Mouse (Mus musculus) liver, embryonic 14.5 days (tissue): ENCODE results near the gene Capzb. TPM values are rescaled to one million over a fixed set of nuclear protein-coding genes. Genes with fewer than 3 reads are reported as not detected.

Experiments
- ATAC-seq: fragments of 200-750 bp; cut with Nextera tagmentation; 2 replicates; pipeline ENCODE4 v1.8.0; 2017; ENCODE audit warnings: moderate number of reproducible peaks, mild to moderate bottlenecking, moderate library complexity; ENCODE audit not compliant: insufficient read depth
- DNase-seq, 3 experiments: peaks; one replicate each; pipeline ENCODE4 v3.0.0-alpha.2; 2012 to 2013; ENCODE audit warnings: low read depth in 3 of 3, low spot score in 3 of 3
- H3K27ac ChIP-seq: fragments of 300-500 bp; sonication (generic); 2 replicates; pipeline ENCODE4 v1.5.1; 2014; ENCODE audit warnings: moderate library complexity, mild to moderate bottlenecking, control low read depth, inconsistent platforms
- H3K27me3 ChIP-seq: fragments of 300-500 bp; sonication (generic); 2 replicates; pipeline ENCODE4 v1.6.1; 2014; ENCODE audit warnings: mild to moderate bottlenecking, low read length, moderate library complexity; ENCODE audit not compliant: control insufficient read depth, insufficient read depth
- H3K36me3 ChIP-seq: fragments of 300-500 bp; sonication (generic); replicated peaks from 2 replicates; pipeline ENCODE4 v1.6.1; 2014; ENCODE audit warnings: low read depth; ENCODE audit not compliant: control insufficient read depth, insufficient read depth
- H3K4me1 ChIP-seq, 2 experiments: fragments of 200-500 bp in 1 of 2; fragments of 300-500 bp in 1 of 2; sonication (generic) in 1 of 2; replicated peaks; 2 replicates each; pipeline ENCODE4 v1.6.1; 2012 to 2014; ENCODE audit warnings: antibody characterized with exemption in 1 of 2, inconsistent platforms in 1 of 2, low read length in 1 of 2; ENCODE audit not compliant: control insufficient read depth in 2 of 2, insufficient read depth in 2 of 2
- H3K4me2 ChIP-seq: fragments of 300-500 bp; sonication (generic); 2 replicates; pipeline ENCODE4 v1.6.1; 2014; ENCODE audit warnings: low read depth, mild to moderate bottlenecking, control low read depth, moderate library complexity
- H3K4me3 ChIP-seq, 2 experiments: fragments of 200-500 bp in 1 of 2; fragments of 300-500 bp in 1 of 2; sonication (generic) in 1 of 2; 2 replicates each; pipeline ENCODE4 v1.5.1; 2012 to 2014; ENCODE audit warnings: low read depth in 2 of 2, low read length in 2 of 2, mild to moderate bottlenecking in 2 of 2, control low read depth in 1 of 2, inconsistent platforms in 1 of 2, moderate library complexity in 1 of 2; ENCODE audit not compliant: insufficient read depth in 1 of 2
- H3K9ac ChIP-seq: fragments of 300-500 bp; sonication (generic); replicated peaks from 2 replicates; pipeline ENCODE4 v1.6.1; 2014; ENCODE audit warnings: mild to moderate bottlenecking, control low read depth, moderate library complexity
- H3K9me3 ChIP-seq: fragments of 300-500 bp; sonication (generic); 2 replicates; pipeline ENCODE4 v1.6.1; 2016; ENCODE audit warnings: low read length, mixed read lengths; ENCODE audit not compliant: control insufficient read depth
- CTCF ChIP-seq: IDR thresholded peaks from 2 replicates; pipeline ENCODE4 v1.5.1; 2016; ENCODE audit warnings: antibody characterized with exemption, low read depth, control low read depth
- EP300 ChIP-seq: IDR thresholded peaks from 2 replicates; pipeline ENCODE4 v1.6.1; 2016; ENCODE audit warnings: antibody characterized with exemption, low read depth
- WGBS: fragments of 180-500 bp; shearing (Covaris S2); extraction: QIAGEN DNeasy Blood & Tissue Kit; methylation state at CpG from one replicate; pipeline ENCODE4 v1.1.7; 2014; ENCODE audit not compliant: insufficient replicate concordance; 5-methylcytosine and 5-hydroxymethylcytosine counted together
- polyA plus RNA-seq, 2 experiments: library from polyadenylated mRNA; depleted of rRNA in 1 of 2; stranded (reverse) in 1 of 2; unstranded in 1 of 2; fragments of >200 nt; fragmentation: Nextera tagmentation in 1 of 2; extraction: Ambion mirVana in 1 of 2; gene quantifications; 2 replicates each; pipeline versions ENCODE4 v1.2.1 to v1.2.3; 2012 to 2014

The Capzb gene
- polyA plus RNA-seq, 2 experiments, result 63.0 to 110 TPM

- no peak overlapping the region for H3K27ac ChIP-seq
- no peak for TF ChIP-seq CTCF
- no peak for TF ChIP-seq EP300
- peaks cover 12% of the 10 kb centered on the region for H3K36me3 ChIP-seq
- no peak for DNase-seq
- no peak overlapping the region for H3K9ac ChIP-seq
- H3K4me3 ChIP-seq, result no peak overlapping the region
- 84% methylated on average over 11 of the region's 11 CpGs for WGBS
- no peaks in the 10 kb centered on the region for H3K27me3 ChIP-seq
- H3K4me1 ChIP-seq, result no peaks in the 10 kb centered on the region
- no peak for ATAC-seq
- H3K9me3 ChIP-seq, result no peaks in the 10 kb centered on the region
- H3K4me2 ChIP-seq, result no peak overlapping the region
Observed at GRCm38 (mm10) chr4:139259302-139259871, 66.7 kb downstream of the Capzb start.

- H3K27ac ChIP-seq, result no peak overlapping the region
- no peaks in the 10 kb centered on the region for H3K4me1 ChIP-seq
- ATAC-seq (no peak), DNase-seq (no peak)
- no peak overlapping the region for H3K4me2 ChIP-seq
- H3K36me3 ChIP-seq, result peaks cover 10% of the 10 kb centered on the region; the same call in 1 of the 2 replicates
- no peak overlapping the region for H3K4me3 ChIP-seq
- 77% methylated on average over 6 of the region's 6 CpGs for WGBS
- no peaks in the 10 kb centered on the region for H3K27me3 ChIP-seq
- no peak overlapping the region for H3K9ac ChIP-seq
- no peaks in the 10 kb centered on the region for H3K9me3 ChIP-seq
- TF ChIP-seq CTCF (no peak), EP300 (no peak)
Observed at GRCm38 (mm10) chr4:139262981-139263380, 70.3 kb downstream of the Capzb start.

GRCm38 (mm10) chr4:139265783-139266499, 73.2 kb downstream of the Capzb start:
- no peak overlapping the region for H3K9ac ChIP-seq
- H3K27me3 ChIP-seq, result no peaks in the 10 kb centered on the region
- no peak for TF ChIP-seq CTCF
- TF ChIP-seq EP300, result no peak
- H3K9me3 ChIP-seq, result no peaks in the 10 kb centered on the region
- no peak overlapping the region for H3K4me3 ChIP-seq
- no peak overlapping the region for H3K27ac ChIP-seq
- DNase-seq (no peak), ATAC-seq (no peak)
- H3K4me1 ChIP-seq, result no peaks in the 10 kb centered on the region
- 78% methylated on average over 13 of the region's 13 CpGs for WGBS
- H3K4me2 ChIP-seq, result no peak overlapping the region
- peaks cover 7% of the 10 kb centered on the region; the same call in 1 of the 2 replicates for H3K36me3 ChIP-seq

- Histone ChIP-seq H3K9me3 (no peaks in the 10 kb centered on the region), H3K4me3 (no peak overlapping the region), H3K27me3 (no peaks in the 10 kb centered on the region), H3K9ac (no peak overlapping the region), H3K4me2 (no peak overlapping the region), H3K27ac (no peak overlapping the region), H3K36me3 (peaks cover 6% of the 10 kb centered on the region; the same call in 1 of the 2 replicates), H3K4me1 (no peaks in the 10 kb centered on the region)
- DNase-seq, result no peak
- 79% methylated on average over 7 of the region's 7 CpGs for WGBS
- TF ChIP-seq CTCF (no peak), EP300 (no peak)
- ATAC-seq, result no peak
Observed at GRCm38 (mm10) chr4:139266500-139266865, 73.8 kb downstream of the Capzb start.

GRCm38 (mm10) chr4:139267335-139267734, 74.6 kb downstream of the Capzb start:
- no peaks in the 10 kb centered on the region for H3K9me3 ChIP-seq
- H3K4me2 ChIP-seq, result no peak overlapping the region
- DNase-seq (no peak), ATAC-seq (no peak)
- H3K27ac ChIP-seq, result no peak overlapping the region
- H3K4me3 ChIP-seq, result no peak overlapping the region
- TF ChIP-seq CTCF (no peak), EP300 (no peak)
- H3K27me3 ChIP-seq, result no peaks in the 10 kb centered on the region
- H3K9ac ChIP-seq, result no peak overlapping the region
- no peaks in the 10 kb centered on the region; the same call in 1 of the 2 replicates for H3K36me3 ChIP-seq
- WGBS, result 84% methylated on average over 3 of the region's 3 CpGs
- H3K4me1 ChIP-seq, result no peaks in the 10 kb centered on the region
